15 mouse cellular contexts compared by ENCODE assay signal in genomic region chr16:76441803-76442448, GRCm38 (mm10).
DNase-seq lines count a peak whose midpoint lies in the region; ATAC-seq and TF ChIP-seq lines count a peak whose summit lies in the region.
"Had no signal": no experiment of that assay in that cellular context is flagged by ENCODE, and none has a peak within 500 bp of the region (broad histone marks: within the 10 kb centered on the region; RNA-seq: fewer than 3 reads in every experiment).

No protein-coding gene starts in this region.

- WGBS in liver, embryonic 15.5 days (ENCODE audit: insufficient replicate concordance) = 16% methylated on average over 5 of the region's 5 CpGs
- WGBS in stomach, postnatal 0 days = 25% methylated on average over 5 of the region's 5 CpGs

- peak; percentile 14 for ATAC-seq in inflammation-experienced regulatory T-cells, adult 6 months
- peak; percentile 88 for ATAC-seq in liver, embryonic 15.5 days (ENCODE audit: insufficient read depth)
- ATAC-seq in stomach, postnatal 0 days (ENCODE audit: low FRiP score, low TSS enrichment) = peak; percentile 82

- H3K9ac ChIP-seq in liver, embryonic 15.5 days = no peak overlapping the region
- no peak overlapping the region for H3K9ac ChIP-seq in stomach, postnatal 0 days (ENCODE audit: low read length)
- H3K9ac ChIP-seq: limb, embryonic 15.5 days; midbrain, embryonic 12.5 days had no signal

- H3K4me2 ChIP-seq in liver, embryonic 15.5 days = peak overlapping the region; percentile 38
- H3K4me2 ChIP-seq in stomach, postnatal 0 days (replicated peaks; ENCODE audit: low read depth) = no peak overlapping the region
- H3K4me2 ChIP-seq: limb, embryonic 15.5 days; midbrain, embryonic 12.5 days had no signal

- peaks cover 12% of the 10 kb centered on the region for H3K4me1 ChIP-seq in liver, embryonic 15.5 days (replicated peaks)
- no peaks in the 10 kb centered on the region for H3K4me1 ChIP-seq in stomach, postnatal 0 days (replicated peaks; ENCODE audit: control insufficient read depth, insufficient read depth)
- H3K4me1 ChIP-seq: forebrain, embryonic 10.5 days; limb, embryonic 15.5 days; midbrain, embryonic 12.5 days had no signal

- no peaks in the 10 kb centered on the region for H3K27me3 ChIP-seq in liver, embryonic 15.5 days
- no peaks in the 10 kb centered on the region for H3K27me3 ChIP-seq in stomach, postnatal 0 days (ENCODE audit: control insufficient read depth, insufficient read depth, low read length)
- H3K27me3 ChIP-seq: limb, embryonic 15.5 days; midbrain, embryonic 12.5 days had no signal

- H3K36me3 ChIP-seq in liver, embryonic 15.5 days (replicated peaks) = no peaks in the 10 kb centered on the region
- no peaks in the 10 kb centered on the region for H3K36me3 ChIP-seq in stomach, postnatal 0 days (ENCODE audit: control insufficient read depth, insufficient read depth, low read length)
- H3K36me3 ChIP-seq: forebrain, embryonic 10.5 days; limb, embryonic 15.5 days; midbrain, embryonic 12.5 days had no signal

- TF ChIP-seq EP300 in stomach, postnatal 0 days (optimal IDR thresholded peaks at IDR 0.05) = no peak

- no peak overlapping the region for H3K4me3 ChIP-seq in liver, embryonic 15.5 days (replicated peaks)
- H3K4me3 ChIP-seq in stomach, postnatal 0 days (ENCODE audit: low read depth, low read length) = no peak overlapping the region
- H3K4me3 ChIP-seq: forebrain, embryonic 10.5 days; left cerebral cortex, adult 2 months; limb, embryonic 15.5 days; midbrain, embryonic 12.5 days had no signal

- DNase-seq in urinary bladder, postnatal 14 days (ENCODE audit: low spot score) = peak; percentile 10
- no peak for DNase-seq in urinary bladder, postnatal 10 days (ENCODE audit: low spot score)
- peak; percentile 53 for DNase-seq in stomach, postnatal 0 days (ENCODE audit: low spot score)
- no peak for DNase-seq in ovary, postnatal 14 days (ENCODE audit: low spot score)
- DNase-seq in adrenal gland, adult 18-20 months (ENCODE audit: low spot score in 2 of 2) = no peak
- DNase-seq in adrenal gland, postnatal 25 days = no peak
- DNase-seq: cerebellum, adult 9-11 months; heart, adult 18-20 months; kidney, adult 18-20 months had no signal

- no peaks in the 10 kb centered on the region for H3K9me3 ChIP-seq in liver, embryonic 15.5 days (replicated peaks)
- H3K9me3 ChIP-seq in stomach, postnatal 0 days (ENCODE audit: control insufficient read depth, low read length) = no peaks in the 10 kb centered on the region
- H3K9me3 ChIP-seq: forebrain, embryonic 10.5 days; limb, embryonic 15.5 days; midbrain, embryonic 12.5 days had no signal

- no peak overlapping the region for H3K27ac ChIP-seq in liver, embryonic 15.5 days (replicated peaks)
- H3K27ac ChIP-seq in stomach, postnatal 0 days (replicated peaks) = no peak overlapping the region
- H3K27ac ChIP-seq: forebrain, embryonic 10.5 days; left cerebral cortex, adult 2 months; limb, embryonic 15.5 days; midbrain, embryonic 12.5 days had no signal

- TF ChIP-seq CTCF in stomach, postnatal 0 days (IDR thresholded peaks at IDR 0.05; ENCODE audit: low read depth) = no peak

Comparison
In these comparisons a context has a peak if more than half of its experiments do, and no peak if none do; other contexts are left out.
1. DNase-seq: peak in urinary bladder, postnatal 14 days (single experiment) and stomach, postnatal 0 days (single experiment); none in urinary bladder, postnatal 10 days (single experiment), ovary, postnatal 14 days (single experiment), adrenal gland, adult 18-20 months (0 of 2) and adrenal gland, postnatal 25 days (single experiment).
2. ATAC-seq: peak in every context shown above with its lines; median percentile 88 in liver, embryonic 15.5 days; 82 in stomach, postnatal 0 days; 14 in inflammation-experienced regulatory T-cells, adult 6 months.